Mouse (Mus musculus): ENCODE measurements around the gene Gm21969. TPM values are rescaled to one million over a fixed set of nuclear protein-coding genes. Genes with fewer than 3 reads are reported as not detected.

The Gm21969 gene
- polyA plus RNA-seq, 1 experiment, result 0.01 TPM

DNA sequence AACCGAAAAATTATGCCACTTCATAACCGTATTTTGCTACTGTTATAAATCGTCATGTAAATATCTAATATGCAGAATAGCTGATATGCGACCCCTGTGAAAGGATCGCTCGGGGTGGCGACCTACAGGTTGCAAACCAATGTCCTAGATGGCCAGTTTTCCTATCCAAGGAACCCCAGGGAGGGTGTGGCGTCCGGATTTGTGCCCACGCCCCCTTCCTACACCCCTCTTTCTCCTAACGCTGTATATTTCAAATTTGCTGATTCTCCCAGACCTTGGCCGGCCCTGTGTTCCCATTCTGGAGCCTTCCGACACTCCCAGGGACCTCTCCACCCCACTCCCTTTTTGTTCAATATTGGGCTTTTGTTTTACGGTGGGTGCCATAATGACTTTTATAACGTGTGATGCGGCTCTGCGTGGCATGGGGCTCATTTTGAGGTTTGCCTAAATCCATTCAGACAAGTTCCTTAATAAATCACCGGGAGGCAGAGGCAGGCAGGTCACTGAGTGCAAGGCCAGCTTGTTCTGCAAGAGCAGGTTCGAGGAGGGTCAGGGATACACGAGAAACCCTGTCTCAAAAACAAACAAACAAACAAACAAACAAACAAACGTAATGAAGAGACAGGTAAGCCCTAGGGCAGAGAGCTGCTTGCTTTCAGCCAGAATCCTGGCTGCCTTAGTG is 20.6 kb downstream of the Gm21969 start:
- Histone ChIP-seq H3K4me3 (ENCODE audit: insufficient read depth, poor library complexity, severe bottlenecking) (peak overlapping the region; percentile 28), H3K79me3 (ENCODE audit: low read depth) (no peaks in the 10 kb centered on the region), H3ac (ENCODE audit: control insufficient read depth, insufficient read length, low read depth) (peak overlapping the region; percentile 74), H3K36me3 (ENCODE audit: control insufficient read depth, insufficient read depth) (peaks cover 6% of the 10 kb centered on the region), H3K27me3 (ENCODE audit: control insufficient read depth, insufficient read depth, insufficient read length) (no peaks in the 10 kb centered on the region), H3K79me2 (ENCODE audit: control insufficient read depth, insufficient read depth) (no peaks in the 10 kb centered on the region)
- TF ChIP-seq MYOD1 (IDR thresholded peaks at IDR 0.05; ENCODE audit: control insufficient read depth, insufficient read length, low read depth), result no peak
- TF ChIP-seq CTCF (IDR thresholded peaks at IDR 0.05; ENCODE audit: control insufficient read depth, insufficient read depth, insufficient read length), result no peak
- TF ChIP-seq MYOG (IDR thresholded peaks at IDR 0.05; ENCODE audit: control insufficient read depth, extremely low read depth, insufficient read length), result no peak
- TF ChIP-seq USF1 (IDR thresholded peaks at IDR 0.05; ENCODE audit: low read depth), result no peak
- TF ChIP-seq CEBPB (IDR thresholded peaks at IDR 0.05; ENCODE audit: low read depth), result no peak
- no peak for TF ChIP-seq MAX (IDR thresholded peaks at IDR 0.05)
- TF ChIP-seq FOSL1 (IDR thresholded peaks at IDR 0.05; ENCODE audit: insufficient read depth, low read length, poor library complexity, severe bottlenecking), result no peak

DNA sequence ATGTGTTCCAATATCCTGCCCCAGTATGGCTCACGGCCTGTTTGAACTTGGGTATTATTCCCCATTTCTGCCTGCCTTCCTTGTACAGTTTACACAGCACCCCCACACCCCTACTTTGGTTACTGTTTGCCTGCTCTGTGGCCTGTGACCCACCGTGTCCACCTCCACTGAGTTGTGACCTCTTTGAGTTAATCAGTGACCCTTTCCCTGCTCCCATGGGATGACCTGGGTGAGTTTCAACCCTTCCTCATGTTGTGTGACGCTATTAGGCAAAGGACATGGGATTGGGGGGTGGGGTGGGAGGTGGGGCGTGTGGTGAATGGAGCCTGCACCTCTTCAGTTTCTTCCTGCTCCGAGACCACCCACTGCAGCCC is 21.1 kb downstream of the Gm21969 start:
- H3K79me3 ChIP-seq (ENCODE audit: low read depth), result no peaks in the 10 kb centered on the region
- TF ChIP-seq MYOD1 (IDR thresholded peaks at IDR 0.05; ENCODE audit: control insufficient read depth, insufficient read length, low read depth) (no peak), FOSL1 (IDR thresholded peaks at IDR 0.05; ENCODE audit: insufficient read depth, low read length, poor library complexity, severe bottlenecking) (no peak), MAX (IDR thresholded peaks at IDR 0.05) (no peak), CTCF (IDR thresholded peaks at IDR 0.05; ENCODE audit: control insufficient read depth, insufficient read depth, insufficient read length) (no peak), USF1 (IDR thresholded peaks at IDR 0.05; ENCODE audit: low read depth) (no peak)
- no peak overlapping the region for H3ac ChIP-seq (ENCODE audit: control insufficient read depth, insufficient read length, low read depth)
- H3K27me3 ChIP-seq (ENCODE audit: control insufficient read depth, insufficient read depth, insufficient read length), result no peaks in the 10 kb centered on the region
- peaks cover 3% of the 10 kb centered on the region for H3K36me3 ChIP-seq (ENCODE audit: control insufficient read depth, insufficient read depth)
- no peak overlapping the region for H3K4me3 ChIP-seq (ENCODE audit: insufficient read depth, poor library complexity, severe bottlenecking)
- H3K79me2 ChIP-seq (ENCODE audit: control insufficient read depth, insufficient read depth), result no peaks in the 10 kb centered on the region

DNA sequence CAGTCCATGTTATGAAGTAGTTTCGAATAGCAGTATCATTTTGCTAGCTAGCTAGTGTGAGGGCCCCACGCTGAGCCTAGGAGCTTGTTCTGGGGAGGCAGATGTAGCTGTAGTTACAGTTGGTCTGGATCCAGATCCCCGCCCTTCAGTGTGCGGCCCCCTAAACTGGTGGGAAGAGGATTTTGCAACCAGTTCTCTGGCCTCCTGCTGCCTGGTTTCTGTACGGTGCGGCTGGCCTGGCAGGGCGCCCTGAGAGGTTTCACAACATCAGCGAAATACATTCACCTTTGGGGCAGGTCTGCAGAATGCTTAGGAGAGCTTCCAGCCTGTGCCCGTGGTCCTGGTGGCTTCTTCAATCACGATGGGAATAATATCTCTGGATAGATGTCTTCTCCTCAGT is 21.7 kb downstream of the Gm21969 start:
- Histone ChIP-seq H3K4me3 (ENCODE audit: insufficient read depth, poor library complexity, severe bottlenecking) (no peak overlapping the region), H3K36me3 (ENCODE audit: control insufficient read depth, insufficient read depth) (no peaks in the 10 kb centered on the region), H3K27me3 (ENCODE audit: control insufficient read depth, insufficient read depth, insufficient read length) (no peaks in the 10 kb centered on the region), H3K79me2 (ENCODE audit: control insufficient read depth, insufficient read depth) (no peaks in the 10 kb centered on the region), H3K79me3 (ENCODE audit: low read depth) (no peaks in the 10 kb centered on the region), H3ac (ENCODE audit: control insufficient read depth, insufficient read length, low read depth) (no peak overlapping the region)
- TF ChIP-seq FOSL1 (IDR thresholded peaks at IDR 0.05; ENCODE audit: insufficient read depth, low read length, poor library complexity, severe bottlenecking) (no peak), MYOG (IDR thresholded peaks at IDR 0.05; ENCODE audit: control insufficient read depth, extremely low read depth, insufficient read length) (no peak), MAX (IDR thresholded peaks at IDR 0.05) (no peak), CTCF (IDR thresholded peaks at IDR 0.05; ENCODE audit: control insufficient read depth, insufficient read depth, insufficient read length) (no peak), MYOD1 (IDR thresholded peaks at IDR 0.05; ENCODE audit: control insufficient read depth, insufficient read length, low read depth) (no peak), USF1 (IDR thresholded peaks at IDR 0.05; ENCODE audit: low read depth) (no peak), CEBPB (IDR thresholded peaks at IDR 0.05; ENCODE audit: low read depth) (no peak)

- Histone ChIP-seq H3K4me3 (ENCODE audit: insufficient read depth, poor library complexity, severe bottlenecking) (no peak overlapping the region), H3K27me3 (ENCODE audit: control insufficient read depth, insufficient read depth, insufficient read length) (no peaks in the 10 kb centered on the region), H3ac (ENCODE audit: control insufficient read depth, insufficient read length, low read depth) (no peak overlapping the region), H3K79me2 (ENCODE audit: control insufficient read depth, insufficient read depth) (no peaks in the 10 kb centered on the region), H3K79me3 (ENCODE audit: low read depth) (no peaks in the 10 kb centered on the region), H3K36me3 (ENCODE audit: control insufficient read depth, insufficient read depth) (no peaks in the 10 kb centered on the region)
- TF ChIP-seq FOSL1 (IDR thresholded peaks at IDR 0.05; ENCODE audit: insufficient read depth, low read length, poor library complexity, severe bottlenecking), result no peak
- TF ChIP-seq MYOD1 (IDR thresholded peaks at IDR 0.05; ENCODE audit: control insufficient read depth, insufficient read length, low read depth), result no peak
- TF ChIP-seq CTCF (IDR thresholded peaks at IDR 0.05; ENCODE audit: control insufficient read depth, insufficient read depth, insufficient read length), result no peak
- no peak for TF ChIP-seq MAX (IDR thresholded peaks at IDR 0.05)
These were observed 24.4 kb downstream of the Gm21969 start for GRCm38 (mm10) chr4:139627361-139627760.

GRCm38 (mm10) chr4:139630171-139630570 is 27.2 kb downstream of the Gm21969 start:
- Histone ChIP-seq H3K27me3 (ENCODE audit: control insufficient read depth, insufficient read depth, insufficient read length) (no peaks in the 10 kb centered on the region), H3ac (ENCODE audit: control insufficient read depth, insufficient read length, low read depth) (no peak overlapping the region), H3K4me3 (ENCODE audit: insufficient read depth, poor library complexity, severe bottlenecking) (no peak overlapping the region), H3K79me2 (ENCODE audit: control insufficient read depth, insufficient read depth) (no peaks in the 10 kb centered on the region), H3K79me3 (ENCODE audit: low read depth) (no peaks in the 10 kb centered on the region), H3K36me3 (ENCODE audit: control insufficient read depth, insufficient read depth) (no peaks in the 10 kb centered on the region)
- TF ChIP-seq USF1 (IDR thresholded peaks at IDR 0.05; ENCODE audit: low read depth) (no peak), MYOG (IDR thresholded peaks at IDR 0.05; ENCODE audit: control insufficient read depth, extremely low read depth, insufficient read length) (no peak), MYOD1 (IDR thresholded peaks at IDR 0.05; ENCODE audit: control insufficient read depth, insufficient read length, low read depth) (no peak)

DNA sequence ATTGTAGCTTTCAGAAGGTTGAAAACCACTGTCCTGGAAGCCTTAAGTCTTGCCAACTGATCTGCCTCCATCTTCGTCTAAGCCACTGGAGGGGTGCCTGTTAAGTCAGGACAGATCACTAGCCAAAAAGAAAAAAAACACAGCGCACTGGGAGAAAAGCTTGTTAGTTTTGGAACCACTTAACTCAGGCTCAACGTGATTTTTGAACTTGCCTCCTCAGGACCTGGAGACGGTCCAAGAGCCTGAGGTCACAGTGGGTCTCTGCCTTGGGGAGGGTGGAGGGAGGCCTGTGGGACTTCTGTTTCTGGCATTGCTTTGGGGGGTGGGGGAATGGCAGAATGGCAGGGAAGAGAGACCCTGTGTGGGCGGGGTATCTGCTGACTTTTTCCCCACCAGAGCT is 28.2 kb downstream of the Gm21969 start:
- H3K4me3 ChIP-seq (ENCODE audit: insufficient read depth, poor library complexity, severe bottlenecking), result no peak overlapping the region
- no peaks in the 10 kb centered on the region for H3K79me3 ChIP-seq (ENCODE audit: low read depth)
- H3K27me3 ChIP-seq (ENCODE audit: control insufficient read depth, insufficient read depth, insufficient read length), result no peaks in the 10 kb centered on the region
- no peaks in the 10 kb centered on the region for H3K79me2 ChIP-seq (ENCODE audit: control insufficient read depth, insufficient read depth)
- H3K36me3 ChIP-seq (ENCODE audit: control insufficient read depth, insufficient read depth), result no peaks in the 10 kb centered on the region
- no peak for TF ChIP-seq CTCF (IDR thresholded peaks at IDR 0.05; ENCODE audit: control insufficient read depth, insufficient read depth, insufficient read length)
- no peak for TF ChIP-seq MAX (IDR thresholded peaks at IDR 0.05)
- no peak for TF ChIP-seq MYOG (IDR thresholded peaks at IDR 0.05; ENCODE audit: control insufficient read depth, extremely low read depth, insufficient read length)
- no peak for TF ChIP-seq FOSL1 (IDR thresholded peaks at IDR 0.05; ENCODE audit: insufficient read depth, low read length, poor library complexity, severe bottlenecking)
- TF ChIP-seq USF1 (IDR thresholded peaks at IDR 0.05; ENCODE audit: low read depth), result no peak
- no peak for TF ChIP-seq MYOD1 (IDR thresholded peaks at IDR 0.05; ENCODE audit: control insufficient read depth, insufficient read length, low read depth)
- no peak for TF ChIP-seq CEBPB (IDR thresholded peaks at IDR 0.05; ENCODE audit: low read depth)
- H3ac ChIP-seq (ENCODE audit: control insufficient read depth, insufficient read length, low read depth), result no peak overlapping the region

All from C2C12 (cell line).